Mouse (Mus musculus): ENCODE results near the gene Efna1. TPM values are rescaled to one million over a fixed set of nuclear protein-coding genes. Genes with fewer than 3 reads are reported as not detected.
A peak's percentile ranks its signal among the peaks of the same experiment; 100 is the strongest.

The Efna1 gene
- total and polyA plus RNA-seq, 3 experiments: 0.05 TPM; not detected in 2

DNA sequence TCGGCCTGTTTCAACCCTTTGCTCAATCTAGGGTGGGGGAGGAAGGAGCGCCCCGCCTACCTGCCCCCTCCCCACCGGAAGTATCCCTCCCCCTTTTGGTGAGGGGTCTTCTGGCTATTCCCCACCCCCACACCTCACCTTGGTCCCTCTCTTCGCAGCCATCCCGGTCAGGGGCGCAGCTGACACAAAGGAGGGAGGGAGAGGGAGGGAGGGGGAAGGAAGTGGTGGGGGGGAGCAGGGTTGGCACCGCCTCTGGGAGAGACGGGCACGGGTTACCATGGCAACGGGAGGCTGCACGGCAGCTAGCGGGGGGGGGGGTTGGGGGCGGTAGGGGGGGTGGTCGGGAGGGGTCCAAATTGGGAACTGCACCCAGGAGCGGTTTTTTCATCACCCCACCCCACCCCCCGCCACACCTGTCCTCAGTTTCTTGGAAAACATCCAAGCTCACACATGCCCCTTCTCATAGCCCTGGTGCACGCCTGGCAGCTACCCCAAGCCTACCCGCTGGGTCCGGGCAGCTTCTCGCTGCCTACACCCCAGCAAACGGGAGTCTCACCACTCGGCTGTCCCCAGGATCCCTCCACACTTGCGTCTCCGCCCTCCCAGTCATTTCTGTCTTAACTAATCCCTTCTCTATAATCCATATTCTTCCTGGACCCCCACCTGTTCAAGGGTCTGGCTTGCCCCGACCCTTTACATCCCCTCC lies 35.8 kb downstream of the Efna1 start:
- no peaks in the 10 kb centered on the region for H3K9me3 ChIP-seq (replicated peaks)
- peak overlapping the region; percentile 40; the same call in 1 of the 2 replicates for H3K4me3 ChIP-seq (ENCODE audit: low read depth, low read length)
- peaks cover 28% of the 10 kb centered on the region for H3K27me3 ChIP-seq (ENCODE audit: insufficient read depth, low read length)
- no peak for TF ChIP-seq POLR2AphosphoS5 (IDR thresholded peaks at IDR 0.05; ENCODE audit: insufficient replicate concordance, low read depth, low read length)
- no peak for TF ChIP-seq GATA1 (IDR thresholded peaks at IDR 0.05; ENCODE audit: borderline replicate concordance, low read length)
- TF ChIP-seq TAL1 (conservative IDR thresholded peaks at IDR 0.05; ENCODE audit: low read depth, low read length): no peak
- TF ChIP-seq CTCF (IDR thresholded peaks at IDR 0.05; ENCODE audit: low read depth, low read length): no peak
- TF ChIP-seq GATA2 (IDR thresholded peaks at IDR 0.05; ENCODE audit: borderline replicate concordance, low read depth, low read length): no peak
- H3K36me3 ChIP-seq (replicated peaks): peaks cover 28% of the 10 kb centered on the region
- DNase-seq (ENCODE audit: low spot score): no peak
- H3K4me1 ChIP-seq (ENCODE audit: insufficient read depth, low read depth, low read length): peaks cover 53% of the 10 kb centered on the region
- no peak for ATAC-seq (ENCODE audit: extremely low read depth, insufficient number of reproducible peaks, low FRiP score, poor library complexity, severe bottlenecking)

- DNase-seq (ENCODE audit: low spot score) (no peak), ATAC-seq (ENCODE audit: extremely low read depth, insufficient number of reproducible peaks, low FRiP score, poor library complexity, severe bottlenecking) (no peak)
- Histone ChIP-seq H3K4me1 (ENCODE audit: insufficient read depth, low read depth, low read length) (peaks cover 48% of the 10 kb centered on the region), H3K9me3 (replicated peaks) (no peaks in the 10 kb centered on the region), H3K27me3 (ENCODE audit: insufficient read depth, low read length) (peaks cover 29% of the 10 kb centered on the region), H3K4me3 (ENCODE audit: low read depth, low read length) (0 out of 2 replicates have a peak overlapping the region, but pooled peaks have one; percentile 18), H3K36me3 (replicated peaks) (peaks cover 21% of the 10 kb centered on the region)
- TF ChIP-seq TAL1 (conservative IDR thresholded peaks at IDR 0.05; ENCODE audit: low read depth, low read length): no peak
- no peak for TF ChIP-seq CTCF (IDR thresholded peaks at IDR 0.05; ENCODE audit: low read depth, low read length)
- no peak for TF ChIP-seq GATA2 (IDR thresholded peaks at IDR 0.05; ENCODE audit: borderline replicate concordance, low read depth, low read length)
- TF ChIP-seq GATA1 (IDR thresholded peaks at IDR 0.05; ENCODE audit: borderline replicate concordance, low read length): no peak
- no peak for TF ChIP-seq POLR2AphosphoS5 (IDR thresholded peaks at IDR 0.05; ENCODE audit: insufficient replicate concordance, low read depth, low read length)
These were observed 36.6 kb downstream of the Efna1 start for GRCm38 (mm10) chr3:89244158-89244981.

GRCm38 (mm10) chr3:89243609-89244008 lies 37.3 kb downstream of the Efna1 start:
- Histone ChIP-seq H3K4me1 (ENCODE audit: insufficient read depth, low read depth, low read length) (peaks cover 51% of the 10 kb centered on the region), H3K27me3 (ENCODE audit: insufficient read depth, low read length) (peaks cover 37% of the 10 kb centered on the region), H3K4me3 (ENCODE audit: low read depth, low read length) (no peak overlapping the region; the same call in 1 of the 2 replicates), H3K36me3 (replicated peaks) (peaks cover 15% of the 10 kb centered on the region), H3K9me3 (replicated peaks) (no peaks in the 10 kb centered on the region)
- 0 out of 2 replicates have a peak, but pooled peaks have one; percentile 7 for TF ChIP-seq CTCF (IDR thresholded peaks at IDR 0.05; ENCODE audit: low read depth, low read length)
- no peak for TF ChIP-seq GATA2 (IDR thresholded peaks at IDR 0.05; ENCODE audit: borderline replicate concordance, low read depth, low read length)
- TF ChIP-seq POLR2AphosphoS5 (IDR thresholded peaks at IDR 0.05; ENCODE audit: insufficient replicate concordance, low read depth, low read length): no peak
- DNase-seq (ENCODE audit: low spot score) (no peak), ATAC-seq (ENCODE audit: extremely low read depth, insufficient number of reproducible peaks, low FRiP score, poor library complexity, severe bottlenecking) (no peak)

DNA sequence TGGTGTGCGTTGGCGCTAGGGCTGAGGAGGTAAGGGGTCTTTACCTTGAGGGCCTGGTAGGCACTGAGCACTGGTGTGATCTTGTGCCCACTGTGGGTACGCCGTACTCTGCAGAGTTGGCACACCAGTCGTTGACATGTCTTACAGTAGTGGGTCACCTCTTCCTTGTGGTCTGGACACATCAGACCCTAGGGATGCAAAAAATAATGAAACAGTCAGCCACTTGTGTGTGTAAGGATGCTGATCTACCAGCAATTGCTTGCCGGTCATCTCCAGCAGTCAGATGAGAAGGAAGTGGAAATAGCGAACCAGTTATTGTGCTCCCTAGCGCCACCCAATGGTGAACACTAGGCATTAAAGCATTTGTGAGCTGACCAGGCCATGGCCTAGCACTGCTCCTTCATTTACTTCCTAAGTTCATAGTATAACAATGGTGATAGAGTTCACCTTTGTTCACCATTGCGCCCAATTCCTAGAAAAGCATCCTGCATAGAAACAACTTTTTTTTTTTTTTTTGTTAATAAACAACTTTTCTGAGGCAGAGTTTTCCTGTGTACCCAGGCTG lies 38.5 kb downstream of the Efna1 start:
- Histone ChIP-seq H3K36me3 (replicated peaks) (peaks cover 3% of the 10 kb centered on the region), H3K9me3 (replicated peaks) (no peaks in the 10 kb centered on the region), H3K4me3 (ENCODE audit: low read depth, low read length) (no peak overlapping the region), H3K27me3 (ENCODE audit: insufficient read depth, low read length) (peaks cover 49% of the 10 kb centered on the region), H3K4me1 (ENCODE audit: insufficient read depth, low read depth, low read length) (peaks cover 49% of the 10 kb centered on the region)
- peak; percentile 68 for TF ChIP-seq CTCF (IDR thresholded peaks at IDR 0.05; ENCODE audit: low read depth, low read length)
- TF ChIP-seq TAL1 (conservative IDR thresholded peaks at IDR 0.05; ENCODE audit: low read depth, low read length): no peak
- no peak for TF ChIP-seq POLR2AphosphoS5 (IDR thresholded peaks at IDR 0.05; ENCODE audit: insufficient replicate concordance, low read depth, low read length)
- no peak for TF ChIP-seq GATA1 (IDR thresholded peaks at IDR 0.05; ENCODE audit: borderline replicate concordance, low read length)
- no peak for TF ChIP-seq GATA2 (IDR thresholded peaks at IDR 0.05; ENCODE audit: borderline replicate concordance, low read depth, low read length)
- ATAC-seq (ENCODE audit: extremely low read depth, insufficient number of reproducible peaks, low FRiP score, poor library complexity, severe bottlenecking) (no peak), DNase-seq (ENCODE audit: low spot score) (no peak)

GRCm38 (mm10) chr3:89238494-89238893 lies 42.4 kb downstream of the Efna1 start:
- ATAC-seq (ENCODE audit: extremely low read depth, insufficient number of reproducible peaks, low FRiP score, poor library complexity, severe bottlenecking) (no peak), DNase-seq (ENCODE audit: low spot score) (no peak)
- Histone ChIP-seq H3K36me3 (replicated peaks) (no peaks in the 10 kb centered on the region), H3K9me3 (replicated peaks) (no peaks in the 10 kb centered on the region), H3K27me3 (ENCODE audit: insufficient read depth, low read length) (peaks cover 74% of the 10 kb centered on the region), H3K4me1 (ENCODE audit: insufficient read depth, low read depth, low read length) (peaks cover 20% of the 10 kb centered on the region), H3K4me3 (ENCODE audit: low read depth, low read length) (no peak overlapping the region)
- TF ChIP-seq GATA2 (IDR thresholded peaks at IDR 0.05; ENCODE audit: borderline replicate concordance, low read depth, low read length) (no peak), CTCF (IDR thresholded peaks at IDR 0.05; ENCODE audit: low read depth, low read length) (no peak), POLR2AphosphoS5 (IDR thresholded peaks at IDR 0.05; ENCODE audit: insufficient replicate concordance, low read depth, low read length) (no peak), GATA1 (IDR thresholded peaks at IDR 0.05; ENCODE audit: borderline replicate concordance, low read length) (no peak), TAL1 (conservative IDR thresholded peaks at IDR 0.05; ENCODE audit: low read depth, low read length) (no peak)

GRCm38 (mm10) chr3:89237682-89238081 lies 43.3 kb downstream of the Efna1 start:
- Histone ChIP-seq H3K9me3 (replicated peaks) (no peaks in the 10 kb centered on the region), H3K27me3 (ENCODE audit: insufficient read depth, low read length) (peaks cover 80% of the 10 kb centered on the region), H3K4me3 (ENCODE audit: low read depth, low read length) (no peak overlapping the region), H3K4me1 (ENCODE audit: insufficient read depth, low read depth, low read length) (peaks cover 25% of the 10 kb centered on the region), H3K36me3 (replicated peaks) (no peaks in the 10 kb centered on the region)
- no peak for ATAC-seq (ENCODE audit: extremely low read depth, insufficient number of reproducible peaks, low FRiP score, poor library complexity, severe bottlenecking)
- DNase-seq (ENCODE audit: low spot score): no peak
- no peak for TF ChIP-seq GATA1 (IDR thresholded peaks at IDR 0.05; ENCODE audit: borderline replicate concordance, low read length)
- TF ChIP-seq POLR2AphosphoS5 (IDR thresholded peaks at IDR 0.05; ENCODE audit: insufficient replicate concordance, low read depth, low read length): no peak
- TF ChIP-seq CTCF (IDR thresholded peaks at IDR 0.05; ENCODE audit: low read depth, low read length): no peak
- TF ChIP-seq GATA2 (IDR thresholded peaks at IDR 0.05; ENCODE audit: borderline replicate concordance, low read depth, low read length): no peak
- TF ChIP-seq TAL1 (conservative IDR thresholded peaks at IDR 0.05; ENCODE audit: low read depth, low read length): no peak
